Mouse (Mus musculus): ENCODE data around the gene Homer2.

The Homer2 gene

DNA sequence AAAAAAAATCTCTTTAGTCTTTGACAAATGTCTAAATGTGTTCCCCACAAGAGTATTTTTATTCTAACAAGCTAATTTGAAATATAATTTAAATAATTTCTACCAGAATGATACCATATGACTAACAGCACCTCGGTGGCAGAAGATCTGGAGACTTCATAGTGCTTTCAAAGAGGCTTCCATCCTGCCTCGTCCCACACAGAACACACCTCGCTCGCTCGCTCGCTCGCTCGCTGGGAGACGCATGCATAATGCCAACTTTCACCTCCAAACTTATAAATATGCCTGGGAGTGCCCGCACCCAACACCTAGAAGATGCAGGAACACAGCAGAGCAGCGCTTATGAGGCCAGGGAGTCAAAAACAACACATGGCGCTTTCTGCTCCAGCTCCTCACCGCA is 9.0 kb downstream of the Homer2 start:
- DNase-seq (ENCODE audit: low spot score in 2 of 2) = no peak

DNA sequence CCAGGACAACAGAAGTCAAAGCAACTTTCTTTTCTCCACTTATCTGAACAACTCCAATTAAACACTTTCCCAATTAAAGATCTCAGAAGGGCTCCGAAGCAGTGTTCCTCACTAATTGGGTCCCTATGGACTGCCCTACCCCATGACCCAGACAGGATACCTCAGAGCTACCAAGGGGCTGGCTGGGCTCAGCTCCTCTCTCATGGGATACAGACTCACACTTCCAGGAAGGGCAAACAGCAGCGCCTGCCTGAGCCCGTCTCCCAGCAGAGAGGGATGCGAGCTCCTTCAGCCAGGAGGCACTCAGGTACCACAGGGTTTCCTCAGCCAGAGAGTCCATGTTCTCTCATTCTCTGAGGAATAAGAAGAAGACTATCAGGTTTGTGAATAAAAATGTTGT is 9.4 kb downstream of the Homer2 start:
- DNase-seq (ENCODE audit: low spot score in 2 of 2) = no peak

DNA sequence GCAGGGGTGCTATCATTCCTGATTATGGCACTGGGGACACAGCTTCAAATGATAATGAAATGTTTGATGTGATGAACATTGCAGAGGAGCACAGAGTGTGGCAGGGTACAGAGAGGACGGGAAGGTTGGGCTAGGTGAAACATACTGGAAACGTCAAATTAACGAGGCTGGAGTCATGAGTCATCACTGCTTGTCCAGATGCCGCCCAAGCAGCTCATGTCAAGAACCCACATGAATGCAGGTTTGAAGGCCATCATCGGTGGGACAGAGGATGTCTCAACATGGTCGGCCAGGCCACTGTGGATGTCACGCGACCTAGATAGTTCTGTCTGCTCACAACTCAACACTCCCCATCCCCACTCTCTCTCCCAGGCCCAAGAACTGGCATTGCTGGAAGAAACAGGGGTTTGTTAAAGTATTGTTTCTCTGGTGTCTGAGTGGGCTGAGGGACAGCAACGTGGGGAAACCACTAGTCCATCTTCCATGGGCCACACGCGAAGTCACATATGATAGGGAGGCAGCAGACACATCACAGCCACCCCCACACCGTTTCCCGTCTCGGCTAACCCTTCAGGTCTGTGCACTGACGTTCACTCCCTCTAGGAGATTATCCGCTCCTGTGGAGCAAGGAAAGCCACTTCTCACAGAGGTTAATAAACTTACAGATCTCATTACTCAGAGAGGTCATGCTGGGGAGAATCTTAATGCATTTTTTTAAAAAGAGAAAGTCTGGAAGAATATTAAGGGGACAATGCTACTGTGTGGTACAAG is 11.4 kb downstream of the Homer2 start:
- DNase-seq (ENCODE audit: low spot score in 2 of 2) = no peak

DNA sequence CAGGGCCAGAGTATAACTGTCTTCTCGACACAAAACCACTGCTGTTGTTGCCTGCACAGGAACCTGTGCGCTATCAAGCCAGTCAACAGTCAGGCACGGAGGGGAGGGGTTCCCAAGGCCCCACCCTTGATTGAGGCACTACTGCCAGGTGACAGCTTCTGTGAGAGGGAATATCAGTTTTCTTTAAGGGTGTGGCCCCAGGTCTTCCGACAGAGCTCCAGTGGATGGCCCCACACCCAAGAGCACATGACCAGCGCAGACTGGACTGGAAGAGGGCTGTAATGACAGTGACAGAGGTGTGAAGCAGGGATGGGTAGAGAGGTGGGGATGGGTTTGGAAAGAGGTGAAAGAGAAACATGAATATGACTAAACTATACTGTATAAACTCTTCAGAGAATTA is 16.3 kb downstream of the Homer2 start:
- DNase-seq (ENCODE audit: low spot score in 2 of 2) = no peak

DNA sequence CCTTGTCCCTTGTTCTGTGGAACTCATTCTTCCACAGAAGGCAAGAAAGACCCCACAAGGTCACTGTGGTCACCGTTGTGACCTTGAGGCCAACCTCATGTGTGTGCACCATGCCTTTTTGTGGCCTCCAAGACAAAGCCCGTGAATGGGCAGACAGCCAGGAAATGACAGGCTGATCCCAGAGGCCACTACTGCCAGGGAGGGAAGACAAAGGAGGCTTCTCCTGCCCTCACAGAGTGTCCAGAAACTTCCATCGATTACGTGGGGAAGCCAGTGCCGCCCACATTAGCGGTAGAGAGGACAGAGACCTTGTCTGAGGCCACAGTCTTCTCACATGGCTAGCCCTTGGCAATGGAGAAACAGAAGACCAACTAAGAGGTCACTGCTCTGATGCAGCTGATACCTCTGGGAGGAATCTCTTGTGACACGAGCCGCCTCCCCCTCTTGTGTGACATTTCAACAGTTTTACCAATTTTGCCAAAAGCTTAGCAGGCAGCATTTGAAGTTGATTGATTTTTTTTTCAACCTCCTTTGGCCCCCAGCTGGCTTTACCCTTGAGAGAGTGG is 18.1 kb downstream of the Homer2 start:
- DNase-seq (ENCODE audit: low spot score in 2 of 2) = no peak

DNA sequence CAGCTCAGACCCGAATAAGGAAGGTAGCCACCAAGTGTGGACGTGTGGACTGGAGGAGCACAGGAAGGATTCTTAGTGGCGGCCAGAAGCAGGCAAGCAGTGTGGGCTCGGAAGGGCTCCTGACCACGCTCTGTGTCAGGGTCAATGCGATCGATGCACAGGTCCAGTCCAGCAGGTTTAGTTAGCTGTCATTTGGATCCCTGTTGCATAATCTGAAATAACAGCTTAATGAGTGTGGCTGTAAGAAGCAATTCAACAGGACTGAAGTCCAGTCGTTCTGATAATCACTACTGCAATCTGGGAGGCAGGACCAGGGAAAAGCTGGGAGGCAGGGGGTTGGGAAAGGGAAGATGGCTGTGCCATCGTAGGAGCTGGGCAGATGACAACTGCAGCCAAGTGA is 18.9 kb downstream of the Homer2 start:
- DNase-seq (ENCODE audit: low spot score in 2 of 2) = no peak

DNA sequence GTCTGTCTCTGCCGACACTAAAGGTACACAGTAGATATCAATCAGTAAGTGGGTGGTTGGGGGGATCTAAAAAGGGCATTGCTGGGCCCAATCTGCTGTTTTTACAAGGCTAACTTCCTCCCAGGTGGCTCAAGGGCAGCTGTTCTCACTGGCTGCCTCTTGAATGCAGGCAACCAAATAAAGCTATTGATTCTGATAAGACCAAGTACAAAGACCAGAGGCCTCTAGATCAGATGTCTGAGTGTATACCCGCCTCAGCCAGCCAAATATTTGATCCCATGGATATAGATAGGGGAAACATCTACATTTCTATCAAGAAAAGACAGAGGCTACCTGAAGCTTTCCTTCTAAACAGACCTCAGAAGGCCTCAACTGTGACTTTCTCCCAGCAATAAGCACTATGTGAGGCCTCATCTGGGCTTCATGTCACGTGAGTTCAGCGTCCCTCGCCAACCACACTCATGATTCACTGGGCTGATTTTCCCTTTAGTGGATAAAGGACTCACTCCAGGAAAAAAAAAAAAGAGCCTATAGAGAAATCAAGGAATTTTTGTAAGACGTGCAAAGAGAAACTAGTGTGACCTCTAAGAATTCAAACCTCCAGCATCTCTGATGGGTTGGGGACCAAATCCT is 19.5 kb downstream of the Homer2 start:
- no peak for DNase-seq (ENCODE audit: low spot score in 2 of 2)

DNA sequence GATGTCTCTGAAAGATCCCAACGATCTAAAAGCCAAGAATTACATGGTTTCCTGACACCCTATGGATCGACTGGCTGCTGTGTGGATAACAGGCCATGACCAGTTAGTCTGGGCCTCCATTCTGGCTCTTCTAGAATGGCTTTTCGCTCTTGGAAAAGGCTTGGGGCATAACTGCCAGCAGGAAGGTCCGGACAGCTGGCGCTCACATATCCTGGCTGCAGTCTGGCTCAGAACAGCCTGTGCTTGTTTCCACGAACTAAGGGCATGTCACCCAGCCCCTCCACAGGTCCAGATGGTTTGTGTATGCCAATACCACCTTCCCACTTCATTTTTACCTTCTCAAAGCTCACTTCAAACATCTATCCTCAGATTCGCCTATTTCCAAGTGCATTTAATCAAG is 22.0 kb downstream of the Homer2 start:
- DNase-seq (ENCODE audit: low spot score in 2 of 2) = no peak

DNA sequence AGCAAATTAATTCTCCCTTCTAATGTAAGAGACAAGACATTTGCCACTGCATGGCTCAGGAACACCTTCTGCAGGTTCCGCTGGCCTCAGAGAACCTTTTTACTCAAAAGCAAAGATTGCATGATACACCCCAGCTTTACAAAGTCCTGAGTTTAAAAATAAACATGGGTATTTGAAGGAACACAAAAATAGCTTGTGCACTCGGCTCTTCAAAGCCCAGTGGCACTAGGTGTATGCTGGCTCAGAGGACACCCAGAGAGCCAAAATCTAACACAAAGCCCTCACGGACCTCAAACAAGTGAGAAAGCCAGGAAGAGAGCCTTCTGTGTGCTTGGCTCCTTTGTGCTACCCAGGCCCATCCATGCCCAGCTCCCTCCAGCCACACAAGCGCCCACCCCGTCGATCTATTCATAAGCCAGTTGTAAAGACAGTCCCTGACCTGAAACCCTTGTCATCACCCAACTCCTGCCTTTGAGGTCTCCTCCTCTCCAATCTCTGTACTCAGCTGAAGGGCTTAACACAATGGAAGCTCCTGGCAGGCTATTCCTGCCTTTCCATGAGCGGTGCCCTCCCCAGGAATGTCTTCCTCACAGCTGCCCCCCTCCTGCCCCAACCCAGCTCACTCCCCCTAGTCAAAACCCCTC is 23.4 kb downstream of the Homer2 start:
- DNase-seq (ENCODE audit: low spot score in 2 of 2) = no peak

DNA sequence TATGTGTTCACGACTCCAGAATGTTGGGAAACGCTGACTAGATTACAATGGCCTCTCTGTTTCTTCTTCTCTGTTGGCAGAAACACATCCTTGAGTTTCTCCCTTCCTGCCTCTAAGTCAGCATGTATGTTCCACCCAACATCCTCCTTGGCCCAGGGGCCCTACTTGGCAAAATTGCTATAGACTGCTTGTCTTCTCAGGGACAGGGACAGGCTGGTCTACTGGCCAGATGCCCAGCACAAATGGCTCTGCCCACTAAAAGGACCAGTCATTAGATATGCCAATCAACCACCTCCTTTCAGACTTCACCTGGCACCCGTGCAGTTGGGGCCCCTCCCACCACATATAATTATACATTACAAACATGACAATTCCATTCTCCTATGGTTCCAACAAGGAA is 25.9 kb downstream of the Homer2 start:
- no peak for DNase-seq (ENCODE audit: low spot score in 2 of 2)

DNA sequence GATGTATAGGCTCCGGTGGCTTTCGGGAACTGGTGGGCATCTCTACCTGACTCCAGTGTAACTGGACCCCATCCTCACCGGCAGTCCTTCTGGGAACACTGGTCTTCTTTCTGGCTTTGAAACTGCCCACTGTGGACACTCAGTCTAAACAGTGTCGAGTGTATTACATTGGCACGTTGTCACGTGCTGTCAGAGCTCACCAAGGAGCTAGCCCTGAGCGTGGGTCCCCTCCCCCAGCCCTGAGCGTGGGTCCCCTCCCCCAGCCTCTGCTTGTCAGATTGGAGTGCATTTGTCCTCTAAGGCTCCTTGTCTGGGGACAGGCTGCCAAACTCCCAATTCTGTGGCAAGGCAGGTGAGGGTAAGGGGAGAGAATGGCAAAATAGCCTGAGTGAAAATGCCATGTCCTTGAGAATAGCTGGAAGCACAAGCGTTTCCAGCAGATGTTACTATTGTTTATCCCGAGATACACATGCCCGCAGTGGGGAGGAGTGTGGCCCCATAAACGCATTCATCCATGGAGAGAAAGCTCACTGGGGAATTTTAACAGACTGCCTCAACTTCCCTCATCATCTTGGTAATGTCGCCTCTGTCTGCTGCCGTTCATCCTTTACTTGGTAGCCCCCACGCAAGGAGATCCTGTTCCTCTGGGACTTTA is 33.8 kb downstream of the Homer2 start:
- no peak for DNase-seq (ENCODE audit: low spot score in 2 of 2)

DNA sequence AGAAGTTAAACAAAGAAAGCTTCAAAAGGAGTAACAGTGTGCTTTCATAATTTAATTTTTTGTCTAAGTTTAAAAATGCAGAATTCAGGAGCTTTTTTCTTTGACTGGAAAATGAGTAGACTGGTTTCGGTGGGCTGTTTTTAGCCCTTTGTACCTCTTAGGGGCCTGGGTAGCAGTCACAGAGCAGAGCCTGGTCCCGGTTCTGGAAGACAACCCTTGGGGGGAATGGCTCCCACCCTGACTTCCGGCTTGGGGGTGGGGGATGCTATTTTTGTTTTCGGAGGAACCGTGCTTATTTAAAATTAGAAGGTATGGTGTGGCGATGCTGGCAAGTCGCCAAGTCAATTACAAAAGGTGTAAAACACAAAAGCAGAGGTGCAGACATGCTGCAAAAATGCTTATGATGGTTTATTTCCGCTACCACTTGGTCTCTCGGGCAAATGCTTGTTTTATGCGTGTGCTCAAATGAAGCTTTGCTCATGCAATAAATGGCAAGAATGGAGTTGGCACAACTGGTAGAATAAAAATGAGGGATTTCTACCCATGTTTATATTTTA is 34.5 kb downstream of the Homer2 start:
- DNase-seq (ENCODE audit: low spot score in 2 of 2) = no peak

DNA sequence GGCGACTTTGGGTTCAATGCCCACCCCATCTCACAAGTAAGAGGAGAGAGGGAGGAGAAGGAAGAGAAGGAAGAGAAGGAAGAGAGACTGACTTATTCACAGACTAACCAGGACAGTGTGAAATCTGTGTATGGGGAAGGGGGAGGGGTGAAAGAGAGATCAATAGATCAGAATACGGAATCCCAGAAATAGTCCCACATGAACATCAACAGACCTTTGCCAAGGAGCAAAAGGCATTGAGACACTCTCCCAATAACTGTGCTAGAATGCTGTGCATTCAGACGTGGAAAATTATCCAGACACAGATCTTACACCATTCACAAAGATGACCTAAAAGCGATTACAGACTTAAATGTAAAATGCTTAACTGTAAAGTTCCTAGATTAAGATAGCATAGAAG is 40.2 kb downstream of the Homer2 start:
- no peak for DNase-seq (ENCODE audit: low spot score in 2 of 2)

DNA sequence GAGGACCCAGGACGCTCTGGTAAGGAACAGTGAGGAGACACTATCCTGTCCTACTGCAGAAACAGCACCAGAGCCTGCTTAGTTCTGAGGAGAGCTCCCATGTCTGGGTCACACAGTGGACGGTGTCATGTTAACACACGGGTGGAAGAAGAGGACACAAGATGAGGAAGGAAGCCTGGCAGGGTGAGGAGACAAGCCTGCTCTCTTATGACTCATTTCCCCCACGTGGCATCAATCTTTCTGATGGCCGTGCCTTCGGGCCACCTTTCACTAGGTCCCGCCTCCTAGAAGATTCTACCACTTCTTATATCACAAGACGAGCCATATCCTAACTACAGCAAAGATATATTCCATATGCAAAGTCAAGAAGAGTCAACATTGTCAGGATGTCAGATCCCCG is 40.7 kb downstream of the Homer2 start:
- DNase-seq (ENCODE audit: low spot score in 2 of 2) = no peak

DNA sequence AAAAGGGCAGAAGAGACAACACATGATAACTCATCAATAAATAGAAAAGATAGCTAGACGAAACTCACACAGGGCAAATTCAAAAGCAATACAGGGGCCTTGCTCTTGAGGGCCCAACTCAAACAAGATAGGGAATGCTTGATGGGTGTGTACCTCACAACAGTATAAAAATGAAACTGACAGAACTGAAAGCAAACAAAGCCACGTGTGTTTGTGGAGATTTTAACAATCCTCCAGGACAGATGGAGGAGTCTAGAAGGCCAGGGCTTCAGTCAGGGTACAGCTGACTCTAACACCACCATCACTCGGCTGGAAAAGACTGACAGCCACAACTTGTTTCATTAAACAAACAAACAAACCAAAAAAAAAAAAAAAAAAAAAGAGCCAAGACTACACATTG is 44.3 kb downstream of the Homer2 start:
- no peak for DNase-seq (ENCODE audit: low spot score in 2 of 2)

DNA sequence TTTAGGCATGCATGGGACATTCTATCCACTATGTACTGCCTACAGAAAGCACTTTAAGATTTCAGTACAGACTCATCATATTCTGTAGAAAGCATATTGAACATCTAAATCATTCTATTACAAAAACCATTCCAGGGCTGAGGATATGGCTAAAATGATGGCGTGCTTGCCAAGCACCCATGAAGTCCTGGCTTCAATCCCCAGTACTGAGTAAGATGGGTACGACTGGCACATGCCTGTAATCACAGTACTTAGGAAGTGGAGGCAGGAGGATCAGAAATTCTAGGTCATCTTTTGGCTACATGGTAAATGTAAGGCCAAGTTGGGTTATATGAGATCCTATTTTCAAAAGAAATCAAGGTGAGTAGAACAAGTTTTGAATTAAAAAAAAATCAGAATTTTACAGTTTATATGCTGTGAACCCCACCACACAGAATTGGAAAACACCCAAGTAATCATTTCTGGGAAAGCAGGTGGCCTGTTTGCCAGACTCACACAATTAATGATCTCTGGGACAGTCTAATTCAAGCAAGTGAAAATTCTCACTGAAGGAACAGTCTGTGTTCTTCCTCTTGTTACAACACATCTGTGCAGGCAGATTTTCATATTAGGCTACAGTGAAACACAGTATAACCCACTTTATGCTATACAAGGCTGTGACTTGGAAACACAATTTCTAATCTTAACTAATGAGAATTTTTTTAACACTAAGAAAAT is 49.5 kb downstream of the Homer2 start:
- DNase-seq (ENCODE audit: low spot score in 2 of 2) = no peak

DNA sequence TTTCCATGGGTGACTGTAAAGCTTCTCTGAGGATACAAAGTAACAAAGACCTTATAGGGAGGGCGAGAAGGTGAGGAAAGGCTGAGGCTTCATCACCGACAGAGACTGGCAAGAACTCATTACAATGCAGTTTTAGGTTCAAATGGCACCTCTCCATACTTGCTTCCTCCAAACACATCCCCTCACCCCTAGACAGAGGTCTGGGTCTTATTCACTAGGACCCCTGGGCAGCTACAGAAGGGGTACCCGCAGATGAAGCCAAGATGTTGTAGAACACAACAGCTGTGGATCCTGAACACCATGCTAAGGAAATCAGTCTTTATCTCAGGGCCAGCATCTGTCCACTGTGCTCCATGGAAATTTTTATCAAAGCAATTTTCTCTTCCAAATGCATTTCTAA is 50.3 kb downstream of the Homer2 start:
- no peak for DNase-seq (ENCODE audit: low spot score in 2 of 2)

DNA sequence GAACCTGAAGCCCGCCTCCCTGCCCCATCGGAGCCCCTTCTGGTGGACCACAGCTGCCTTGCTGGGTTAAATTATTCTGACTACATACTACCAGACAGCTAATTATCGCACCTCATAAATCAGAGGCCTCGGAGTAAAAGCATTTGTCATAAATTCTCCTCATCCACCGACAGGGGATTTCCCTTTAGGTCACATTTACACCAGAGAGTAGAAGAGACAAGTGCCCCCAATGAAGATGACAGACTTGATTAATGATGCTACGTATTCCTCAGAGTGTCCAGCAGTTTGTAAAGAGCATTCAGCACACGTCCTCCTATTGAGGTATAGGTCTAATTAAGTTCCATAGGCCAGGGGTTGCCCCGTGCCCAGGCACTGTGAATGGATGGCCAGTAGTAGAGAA is 50.7 kb downstream of the Homer2 start:
- DNase-seq (ENCODE audit: low spot score in 2 of 2) = no peak

DNA sequence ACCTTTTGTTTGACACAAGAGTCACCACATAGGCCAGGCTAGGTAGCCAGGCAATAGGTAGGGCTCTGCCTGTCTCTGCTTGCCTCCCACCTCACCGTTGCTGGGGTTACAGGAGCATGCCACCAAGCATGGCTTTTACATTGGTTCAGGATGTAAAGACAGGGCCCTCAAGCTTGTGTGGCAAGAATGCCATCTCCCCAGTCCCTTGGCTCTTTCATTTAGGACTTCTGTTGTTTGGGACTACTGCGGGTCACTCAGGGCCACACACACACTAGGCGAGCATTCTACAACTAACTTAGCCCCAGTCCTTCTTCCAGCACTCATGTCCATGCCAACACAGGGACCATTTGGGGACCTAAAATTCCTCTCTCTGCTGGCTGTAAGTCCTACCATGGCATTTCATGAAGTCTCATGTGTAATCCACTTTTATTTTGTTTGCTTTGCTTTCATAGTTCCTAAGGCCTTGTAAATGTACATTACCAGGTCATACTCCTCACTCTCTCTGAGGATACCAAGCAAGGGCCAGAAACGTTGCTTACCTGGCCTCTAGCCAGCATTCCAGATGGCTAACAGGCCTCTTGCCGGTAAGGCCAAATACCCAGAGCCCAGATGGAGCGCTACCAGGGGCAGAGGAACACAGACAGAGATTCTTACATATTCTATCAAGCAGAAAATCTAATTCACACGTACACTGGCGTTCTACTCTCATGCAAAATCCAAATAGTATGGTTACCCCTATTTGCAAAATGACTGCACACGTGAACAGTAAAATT is 52.2 kb downstream of the Homer2 start:
- DNase-seq (ENCODE audit: low spot score in 2 of 2) = no peak

DNA sequence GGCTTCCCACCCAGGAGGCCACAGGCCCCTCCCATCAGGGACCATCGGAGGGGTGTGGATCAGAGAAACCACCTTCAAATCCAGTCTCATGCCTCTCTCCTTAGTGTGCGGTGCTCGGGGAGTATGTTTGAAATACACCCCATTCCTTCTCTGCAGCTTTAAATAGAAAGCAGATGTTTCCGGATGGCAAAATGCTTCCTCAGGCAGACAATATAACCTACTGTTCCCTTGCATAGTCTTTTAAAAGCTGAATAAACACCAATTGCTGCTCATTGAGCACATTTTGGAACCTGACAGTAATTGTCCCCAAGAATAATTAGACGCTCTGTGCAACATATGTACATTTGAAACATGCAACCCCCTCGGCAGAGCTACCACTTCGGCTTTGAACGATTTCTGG is 53.3 kb downstream of the Homer2 start:
- no peak for DNase-seq (ENCODE audit: low spot score in 2 of 2)

DNA sequence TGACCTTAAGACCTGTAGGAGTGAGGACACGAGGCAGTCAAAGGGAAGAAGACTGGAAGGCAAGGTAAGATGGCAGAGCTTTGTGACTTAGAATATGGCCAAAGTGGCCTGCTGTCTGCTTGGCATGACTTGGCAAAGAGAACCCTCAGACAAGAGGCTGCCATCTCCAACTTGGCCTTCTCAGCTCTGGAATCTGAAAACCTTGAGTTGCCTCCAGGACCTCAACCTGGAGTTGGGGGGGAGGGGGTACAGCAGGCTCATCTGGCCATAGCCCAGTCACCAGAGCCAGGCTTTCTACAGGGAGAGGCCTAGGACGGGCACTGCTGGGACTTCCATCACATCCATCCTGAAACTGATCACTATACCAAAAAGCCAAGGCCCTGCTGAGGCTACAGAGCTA is 55.0 kb downstream of the Homer2 start:
- DNase-seq (ENCODE audit: low spot score in 2 of 2) = no peak

Data from urinary bladder, adult 18-20 months (tissue).